Mouse (Mus musculus): ENCODE results near the gene Ano3.
A peak's percentile ranks its signal among the peaks of the same experiment; 100 is the strongest.
"Not testable (repeated sequence)": the region's sequence is repeated elsewhere in the genome, so short reads cannot be mapped to it uniquely, and the experiment has no call there.

Ano3 gene

GRCm38 (mm10) chr2:110950823-110951222 is at the start of gene Ano3:
Gene Ano3 (minus strand): TSS chr2:110950923.
- not testable (repeated sequence) for DNase-seq (ENCODE audit: low read depth, low spot score)

GRCm38 (mm10) chr2:110990071-110990470 is 39.3 kb upstream of the Ano3 start:
- DNase-seq (ENCODE audit: low read depth, low spot score), result no peak

GRCm38 (mm10) chr2:110989539-110989938 is 38.8 kb upstream of the Ano3 start:
- no peak for DNase-seq (ENCODE audit: low read depth, low spot score)

GRCm38 (mm10) chr2:110985853-110986271 is 35.1 kb upstream of the Ano3 start:
- DNase-seq (ENCODE audit: low read depth, low spot score), result no peak

GRCm38 (mm10) chr2:110981733-110982132 is 31.0 kb upstream of the Ano3 start:
- no peak for DNase-seq (ENCODE audit: low read depth, low spot score)

- DNase-seq (ENCODE audit: low read depth, low spot score), result no peak
Measured at GRCm38 (mm10) chr2:110979610-110980009, 28.9 kb upstream of the Ano3 start.

- DNase-seq (ENCODE audit: low read depth, low spot score), result no peak
Measured at GRCm38 (mm10) chr2:110976871-110977270, 26.1 kb upstream of the Ano3 start.

- DNase-seq (ENCODE audit: low read depth, low spot score), result no peak
Measured at GRCm38 (mm10) chr2:110970158-110970557, 19.4 kb upstream of the Ano3 start.

GRCm38 (mm10) chr2:110965398-110965797 is 14.7 kb upstream of the Ano3 start:
- no peak for DNase-seq (ENCODE audit: low read depth, low spot score)

- no peak for DNase-seq (ENCODE audit: low read depth, low spot score)
Measured at GRCm38 (mm10) chr2:110950432-110950803, 305 bp downstream of the Ano3 start.

- peak; percentile 24 for DNase-seq (ENCODE audit: low read depth, low spot score)
Measured at GRCm38 (mm10) chr2:110949679-110950431, 868 bp downstream of the Ano3 start.

- DNase-seq (ENCODE audit: low read depth, low spot score), result no peak
Measured at GRCm38 (mm10) chr2:110945171-110945570, 5.6 kb downstream of the Ano3 start.

- DNase-seq (ENCODE audit: low read depth, low spot score), result no peak
Measured at GRCm38 (mm10) chr2:110935691-110936090, 15.0 kb downstream of the Ano3 start.

GRCm38 (mm10) chr2:110929126-110929525 is 21.6 kb downstream of the Ano3 start:
- no peak for DNase-seq (ENCODE audit: low read depth, low spot score)

GRCm38 (mm10) chr2:110909506-110909905 is 41.2 kb downstream of the Ano3 start:
- DNase-seq (ENCODE audit: low read depth, low spot score), result no peak

GRCm38 (mm10) chr2:110906473-110906872 is 44.2 kb downstream of the Ano3 start:
- no peak for DNase-seq (ENCODE audit: low read depth, low spot score)

GRCm38 (mm10) chr2:110896477-110897270 is 54.0 kb downstream of the Ano3 start:
- DNase-seq (ENCODE audit: low read depth, low spot score), result no peak

GRCm38 (mm10) chr2:110871650-110872049 is 79.1 kb downstream of the Ano3 start:
- no peak for DNase-seq (ENCODE audit: low read depth, low spot score)

GRCm38 (mm10) chr2:110865584-110865983 is 85.1 kb downstream of the Ano3 start:
- DNase-seq (ENCODE audit: low read depth, low spot score), result no peak

- no peak for DNase-seq (ENCODE audit: low read depth, low spot score)
Measured at GRCm38 (mm10) chr2:110863376-110863775, 87.3 kb downstream of the Ano3 start.

GRCm38 (mm10) chr2:110839559-110840243 is 111.0 kb downstream of the Ano3 start:
- DNase-seq (ENCODE audit: low read depth, low spot score), result no peak

GRCm38 (mm10) chr2:110816189-110816588 is 134.5 kb downstream of the Ano3 start:
- no peak for DNase-seq (ENCODE audit: low read depth, low spot score)

All from WW6 (cell line).